Mouse (Mus musculus) myocyte (in vitro differentiated cells): ENCODE data around the gene P2rx4.

Experiments
- CEBPB ChIP-seq: IDR thresholded peaks from 2 replicates; pipeline ENCODE4 v1.6.1; 2011; ENCODE audit warnings: mild to moderate bottlenecking, moderate library complexity; ENCODE audit not compliant: poor library complexity, insufficient read depth, severe bottlenecking
- E2F4 ChIP-seq: IDR thresholded peaks from one replicate; pipeline ENCODE4 v1.6.1; 2011; ENCODE audit warnings: mild to moderate bottlenecking, control low read depth, moderate library complexity; ENCODE audit not compliant: insufficient read depth
- MYOD1 ChIP-seq, 3 experiments: IDR thresholded peaks; one replicate each; pipeline ENCODE4 v1.6.1; 2011; ENCODE audit warnings: control low read depth in 2 of 3, low read depth in 2 of 3, mild to moderate bottlenecking in 2 of 3, moderate library complexity in 1 of 3; ENCODE audit not compliant: insufficient read length in 2 of 3, control insufficient read depth in 1 of 3
- MYOG ChIP-seq, 3 experiments: IDR thresholded peaks; one replicate each; pipeline ENCODE4 v1.6.1; 2011; ENCODE audit warnings: control low read depth in 2 of 3, low read depth in 2 of 3, mild to moderate bottlenecking in 2 of 3; ENCODE audit not compliant: insufficient read length in 2 of 3, control insufficient read depth in 1 of 3, insufficient read depth in 1 of 3
- POLR2A ChIP-seq: IDR thresholded peaks from one replicate; pipeline ENCODE4 v1.6.1; 2011; ENCODE audit warnings: low read depth, mild to moderate bottlenecking, control low read depth, moderate library complexity; ENCODE audit not compliant: insufficient read length
- POLR2AphosphoS2 ChIP-seq: IDR thresholded peaks from one replicate; pipeline ENCODE4 v1.6.1; 2011; ENCODE audit warnings: low read depth, control low read depth; ENCODE audit not compliant: insufficient read length
- TCF12 ChIP-seq: IDR thresholded peaks from one replicate; pipeline ENCODE4 v1.6.1; 2011; ENCODE audit warnings: mild to moderate bottlenecking, control low read depth; ENCODE audit not compliant: poor library complexity, insufficient read depth, severe bottlenecking
- USF1 ChIP-seq: IDR thresholded peaks from one replicate; pipeline ENCODE4 v1.6.1; 2011; ENCODE audit warnings: low read depth, mild to moderate bottlenecking, control low read depth, moderate library complexity

DNA sequence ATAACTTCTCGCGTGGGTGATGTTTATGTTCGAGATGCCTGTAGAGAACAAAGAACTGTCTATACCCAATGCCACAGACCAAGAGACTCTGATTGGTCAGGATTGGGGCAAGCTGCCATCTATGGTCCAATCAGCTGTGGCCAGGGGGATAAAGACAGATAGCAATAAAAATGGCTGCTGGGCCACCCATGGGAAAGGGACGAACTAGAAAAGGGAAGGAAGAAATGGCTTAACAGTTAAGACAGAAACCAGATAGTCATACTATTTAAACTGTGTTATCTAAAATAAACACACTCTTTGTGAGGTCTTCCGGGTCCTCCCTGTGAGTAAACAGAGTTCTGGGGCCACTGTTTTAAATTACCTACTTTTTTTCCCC is 6.5 kb upstream of the P2rx4 start:
- TF ChIP-seq MYOG (IDR thresholded peaks at IDR 0.05; ENCODE audit: control insufficient read depth in 1 of 3, insufficient read depth in 1 of 3, insufficient read length in 2 of 3, low read depth in 2 of 3) (no peak), POLR2A (no peak), USF1 (no peak), MYOD1 (IDR thresholded peaks at IDR 0.05; ENCODE audit: control insufficient read depth in 1 of 3, insufficient read length in 2 of 3, low read depth in 2 of 3) (no peak), CEBPB (no peak), E2F4 (no peak), POLR2AphosphoS2 (no peak), TCF12 (no peak)
